Mouse (Mus musculus) midbrain, embryonic 10.5 days (tissue): ENCODE results near the gene Zc3h14. TPM values are rescaled to one million over a fixed set of nuclear protein-coding genes. Genes with fewer than 3 reads are reported as not detected.

Experiments used
- DNase-seq: peaks from one replicate; pipeline ENCODE4 v3.0.0-alpha.2; 2017; ENCODE audit warnings: low spot score
- H3K27ac ChIP-seq: fragments of 300-500 bp; sonication (generic); replicated peaks from 2 replicates; pipeline ENCODE4 v1.5.1; 2016; ENCODE audit warnings: mild to moderate bottlenecking
- H3K27me3 ChIP-seq: fragments of 300-500 bp; sonication (generic); 2 replicates; pipeline ENCODE4 v1.6.1; 2016; ENCODE audit warnings: low read depth, mild to moderate bottlenecking; ENCODE audit not compliant: poor library complexity, severe bottlenecking
- H3K36me3 ChIP-seq: fragments of 300-500 bp; sonication (generic); 2 replicates; pipeline ENCODE4 v1.6.1; 2016; ENCODE audit warnings: mild to moderate bottlenecking, moderate library complexity
- H3K4me1 ChIP-seq: fragments of 300-500 bp; sonication (generic); 2 replicates; pipeline ENCODE4 v1.6.1; 2016
- H3K4me3 ChIP-seq: fragments of 300-500 bp; sonication (generic); 2 replicates; pipeline ENCODE4 v1.5.1; 2016; ENCODE audit warnings: mild to moderate bottlenecking, moderate library complexity
- H3K9me3 ChIP-seq: fragments of 300-500 bp; sonication (generic); replicated peaks from 2 replicates; pipeline ENCODE4 v1.6.1; 2016; ENCODE audit warnings: mild to moderate bottlenecking
- WGBS: fragments of 180-500 bp; shearing (Covaris S2); methylation state at CpG from one replicate; pipeline ENCODE4 v1.1.7; 2016; 5-methylcytosine and 5-hydroxymethylcytosine counted together
- polyA plus RNA-seq: library from polyadenylated mRNA; unstranded; fragments of >200 nt; fragmentation: Nextera tagmentation; extraction: Ambion mirVana; gene quantifications from 2 replicates; pipeline ENCODE4 v1.2.1, GENCODE M21; 2016

Zc3h14 gene
- polyA plus RNA-seq, 1 experiment from 2014 or later = 135 TPM

- WGBS = 93% methylated on average over 7 of the region's 7 CpGs
- no peaks in the 10 kb centered on the region for H3K9me3 ChIP-seq
- H3K4me1 ChIP-seq = no peaks in the 10 kb centered on the region
- H3K36me3 ChIP-seq = peaks cover 83% of the 10 kb centered on the region
- H3K4me3 ChIP-seq = no peak overlapping the region
- no peaks in the 10 kb centered on the region for H3K27me3 ChIP-seq
- DNase-seq = no peak
- no peak overlapping the region for H3K27ac ChIP-seq
Measured at GRCm38 (mm10) chr12:98831122-98831521, 84.4 kb downstream of the Zc3h14 start.

- H3K27ac ChIP-seq = no peak overlapping the region
- no peaks in the 10 kb centered on the region for H3K27me3 ChIP-seq
- peaks cover 85% of the 10 kb centered on the region for H3K36me3 ChIP-seq
- no peaks in the 10 kb centered on the region for H3K4me1 ChIP-seq
- H3K9me3 ChIP-seq = no peaks in the 10 kb centered on the region
- DNase-seq = no peak
- no peak overlapping the region for H3K4me3 ChIP-seq
- 89% methylated on average over 8 of the region's 8 CpGs for WGBS
Measured at GRCm38 (mm10) chr12:98832929-98833598, 86.3 kb downstream of the Zc3h14 start.

DNA sequence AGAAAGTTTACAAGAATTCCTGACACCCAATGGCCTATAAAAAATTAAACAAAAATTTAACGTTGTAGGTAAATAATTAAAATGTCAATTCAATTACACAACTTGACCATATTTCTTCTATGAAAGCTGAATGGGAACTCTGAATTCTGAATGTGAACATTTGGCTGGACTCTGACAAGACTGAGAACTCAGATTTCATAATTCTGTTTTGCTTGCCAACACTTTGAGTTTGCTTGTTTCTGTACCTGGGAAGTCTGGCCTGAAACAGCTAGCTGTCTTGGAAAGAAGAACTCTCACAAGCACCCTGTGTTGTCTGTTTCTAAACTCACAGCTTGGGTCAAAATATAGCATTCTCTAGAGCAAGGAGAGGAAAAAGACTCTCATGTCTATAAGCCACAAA lies 87.1 kb downstream of the Zc3h14 start:
- no peak overlapping the region for H3K4me3 ChIP-seq
- no peaks in the 10 kb centered on the region for H3K4me1 ChIP-seq
- no peak for DNase-seq
- no peaks in the 10 kb centered on the region for H3K27me3 ChIP-seq
- WGBS = 92% methylated on average over 1 of the region's 1 CpGs
- no peak overlapping the region for H3K27ac ChIP-seq
- H3K36me3 ChIP-seq = peaks cover 79% of the 10 kb centered on the region
- no peaks in the 10 kb centered on the region for H3K9me3 ChIP-seq

- no peaks in the 10 kb centered on the region for H3K9me3 ChIP-seq
- no peak overlapping the region for H3K27ac ChIP-seq
- no peak overlapping the region for H3K4me3 ChIP-seq
- peaks cover 71% of the 10 kb centered on the region for H3K36me3 ChIP-seq
- 93% methylated on average over 2 of the region's 2 CpGs for whole genome bisulfite sequencing
- no peak for DNase-seq
- no peaks in the 10 kb centered on the region for H3K4me1 ChIP-seq
- no peaks in the 10 kb centered on the region for H3K27me3 ChIP-seq
Measured at GRCm38 (mm10) chr12:98834879-98835278, 88.1 kb downstream of the Zc3h14 start.

- H3K36me3 ChIP-seq = peaks cover 72% of the 10 kb centered on the region
- no peaks in the 10 kb centered on the region for H3K27me3 ChIP-seq
- no peak overlapping the region for H3K4me3 ChIP-seq
- H3K4me1 ChIP-seq = no peaks in the 10 kb centered on the region
- 94% methylated on average over 2 of the region's 2 CpGs for WGBS
- H3K27ac ChIP-seq = no peak overlapping the region
- DNase-seq = no peak
- H3K9me3 ChIP-seq = no peaks in the 10 kb centered on the region
Measured at GRCm38 (mm10) chr12:98835466-98835865, 88.7 kb downstream of the Zc3h14 start.

Other genes starting within 250 kb of the Zc3h14 start
- gene Kcnk10, start 168.7 kb upstream of the Zc3h14 start, polyA plus RNA-seq = 17.7 and 33.2 TPM in 2 replicates
- gene Spata7, start 118.8 kb upstream of the Zc3h14 start, polyA plus RNA-seq = 19.5 and 21.6 TPM in 2 replicates
- 5.6 and 7.2 TPM in 2 replicates for gene Ptpn21, start 9.6 kb upstream of the Zc3h14 start, polyA plus RNA-seq
- gene Eml5, start 154.5 kb downstream of the Zc3h14 start, polyA plus RNA-seq = 19.4 and 27.4 TPM in 2 replicates
- gene Ttc8, start 173.6 kb downstream of the Zc3h14 start, polyA plus RNA-seq = 44.3 and 47.4 TPM in 2 replicates